Mouse (Mus musculus): ENCODE data around the gene Mymx. TPM values are rescaled to one million over a fixed set of nuclear protein-coding genes. Genes with fewer than 3 reads are reported as not detected.

Mymx gene
- polyA plus RNA-seq, 1 experiment from 2014 or later = not detected

DNA sequence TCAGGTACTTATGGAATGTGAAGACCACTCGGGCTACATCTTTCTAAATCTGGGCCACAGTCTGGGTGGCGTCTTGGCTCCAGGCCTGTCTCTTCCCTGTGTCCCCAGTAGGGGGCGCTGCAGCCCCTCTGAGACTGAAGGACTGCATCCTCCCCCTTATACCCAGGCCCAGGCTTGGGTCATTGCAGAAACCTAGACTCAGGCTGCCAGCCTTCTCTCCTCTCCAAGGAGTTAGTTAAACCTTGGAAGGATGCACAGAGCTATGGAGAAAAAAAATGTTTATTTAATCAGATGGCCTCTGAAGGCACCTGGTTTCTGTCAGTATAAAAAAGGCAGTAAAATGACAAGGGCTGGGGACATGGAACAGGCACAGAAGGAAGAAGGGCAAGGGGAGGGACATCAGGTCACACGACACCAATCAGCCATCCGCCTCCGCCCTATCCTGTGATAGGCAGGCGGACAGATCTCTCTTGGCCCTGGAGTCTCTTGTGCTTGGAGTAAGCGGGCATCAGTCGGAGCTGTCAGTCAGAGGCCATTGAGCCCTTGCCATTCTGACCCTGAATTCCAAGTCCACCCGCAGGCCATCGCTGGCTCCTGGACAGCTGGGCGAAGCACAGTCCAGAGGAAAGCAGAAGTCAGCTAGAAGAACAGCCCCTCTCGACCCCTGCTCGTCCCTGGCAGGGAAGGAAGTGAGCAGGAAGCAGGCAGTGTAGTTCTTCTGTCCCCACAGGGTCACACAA lies 16.8 kb downstream of the Mymx start:
- no peaks in the 10 kb centered on the region for H3K9me3 ChIP-seq (replicated peaks)
- H3K4me1 ChIP-seq = peaks cover 70% of the 10 kb centered on the region
- peak overlapping the region; percentile 92 for H3K27ac ChIP-seq
- H3K4me2 ChIP-seq = peak overlapping the region; percentile 10; the same call in 1 of the 2 replicates
- no peak overlapping the region for H3K9ac ChIP-seq
- H3K4me3 ChIP-seq = no peak overlapping the region
- ATAC-seq = peak; percentile 38
- 34% methylated on average over 14 of the region's 14 CpGs for WGBS (ENCODE audit: insufficient replicate concordance)
- peaks cover 64% of the 10 kb centered on the region for H3K36me3 ChIP-seq
- no peaks in the 10 kb centered on the region for H3K27me3 ChIP-seq (replicated peaks)

DNA sequence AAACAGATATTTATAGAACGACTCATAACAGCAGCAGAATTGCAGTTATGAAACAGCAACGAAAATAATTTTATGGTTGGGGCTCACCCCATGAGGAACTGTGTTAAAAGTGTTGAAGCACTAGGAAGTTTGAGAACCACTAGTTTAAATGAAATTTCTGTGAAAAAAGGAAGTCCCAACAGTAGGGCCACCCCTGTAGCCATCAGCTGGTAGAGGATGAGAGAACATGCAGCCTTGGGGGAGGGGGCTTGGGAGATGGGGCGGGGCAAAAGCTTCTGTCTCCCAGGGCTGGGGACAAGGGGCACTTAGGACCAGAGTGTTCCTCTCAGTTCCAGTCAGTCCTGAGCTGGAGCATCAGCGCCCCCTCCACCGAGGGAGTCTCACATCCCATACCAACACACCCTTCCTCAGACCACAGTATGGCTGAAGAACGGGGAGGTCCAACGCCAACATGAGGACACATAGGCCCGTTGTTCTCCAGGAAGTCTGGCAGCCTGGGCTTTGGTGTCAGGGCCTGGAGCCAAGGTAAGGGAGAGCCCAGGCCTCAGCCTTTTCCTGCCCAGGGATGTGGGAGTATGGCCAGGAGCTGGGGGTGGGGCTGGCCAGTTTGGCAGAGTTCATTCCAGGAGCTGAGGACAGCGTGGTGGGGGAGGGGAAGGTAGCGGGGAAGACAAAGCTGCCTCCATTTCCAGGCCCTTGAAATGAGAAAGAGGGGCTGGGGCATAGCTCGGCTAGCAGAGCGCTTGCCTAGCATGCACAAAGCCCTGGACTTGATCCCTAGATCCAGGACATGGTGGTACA lies 17.6 kb downstream of the Mymx start:
- WGBS (ENCODE audit: insufficient replicate concordance) = 48% methylated on average over 12 of the region's 12 CpGs
- Histone ChIP-seq H3K4me1 (peaks cover 68% of the 10 kb centered on the region), H3K9ac (0 out of 2 replicates have a peak overlapping the region, but pooled peaks have one; percentile 8), H3K4me3 (no peak overlapping the region), H3K4me2 (0 out of 2 replicates have a peak overlapping the region, but pooled peaks have one; percentile 2), H3K27ac (peak overlapping the region; percentile 92), H3K36me3 (peaks cover 56% of the 10 kb centered on the region), H3K9me3 (replicated peaks) (no peaks in the 10 kb centered on the region), H3K27me3 (replicated peaks) (no peaks in the 10 kb centered on the region)
- ATAC-seq = no peak

DNA sequence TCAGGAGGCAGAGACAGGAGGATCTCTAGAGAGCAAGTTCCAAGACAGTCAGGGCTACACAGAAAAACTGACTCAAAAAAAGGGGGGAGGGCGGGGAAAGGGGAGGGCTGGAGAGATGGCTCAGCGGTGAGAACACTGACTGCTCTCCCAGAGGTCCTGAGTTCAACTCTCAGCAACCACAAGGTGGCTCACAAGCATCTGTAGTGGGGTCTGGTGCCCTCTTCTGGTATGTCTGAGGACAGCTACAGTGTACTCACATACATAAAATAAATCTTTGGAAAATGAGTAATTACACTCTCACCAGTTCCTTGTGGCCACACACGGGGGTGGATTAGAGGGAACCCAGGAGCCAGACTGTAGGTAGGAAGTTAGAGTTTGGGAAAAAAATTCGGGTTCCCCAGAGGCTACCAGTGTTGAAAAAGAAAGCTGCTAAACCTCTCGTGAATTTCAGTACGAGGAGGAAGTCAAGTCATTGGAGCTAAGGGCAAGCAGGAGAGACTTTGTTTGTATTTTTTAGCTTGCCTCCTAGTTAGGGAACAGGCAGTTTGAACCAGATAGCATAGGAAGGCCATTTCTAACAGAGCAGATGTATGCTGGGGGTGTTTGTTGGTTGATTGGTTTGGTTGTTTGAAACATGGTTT lies 19.1 kb downstream of the Mymx start:
- no peaks in the 10 kb centered on the region for H3K27me3 ChIP-seq (replicated peaks)
- H3K9me3 ChIP-seq (replicated peaks) = no peaks in the 10 kb centered on the region
- H3K36me3 ChIP-seq = peaks cover 42% of the 10 kb centered on the region
- H3K4me1 ChIP-seq = peaks cover 77% of the 10 kb centered on the region
- H3K4me3 ChIP-seq = no peak overlapping the region
- WGBS (ENCODE audit: insufficient replicate concordance) = 47% methylated on average over 6 of the region's 6 CpGs
- peak overlapping the region; percentile 23 for H3K9ac ChIP-seq
- peak; percentile 38 for ATAC-seq
- peak overlapping the region; percentile 50 for H3K4me2 ChIP-seq
- peak overlapping the region; percentile 92 for H3K27ac ChIP-seq

DNA sequence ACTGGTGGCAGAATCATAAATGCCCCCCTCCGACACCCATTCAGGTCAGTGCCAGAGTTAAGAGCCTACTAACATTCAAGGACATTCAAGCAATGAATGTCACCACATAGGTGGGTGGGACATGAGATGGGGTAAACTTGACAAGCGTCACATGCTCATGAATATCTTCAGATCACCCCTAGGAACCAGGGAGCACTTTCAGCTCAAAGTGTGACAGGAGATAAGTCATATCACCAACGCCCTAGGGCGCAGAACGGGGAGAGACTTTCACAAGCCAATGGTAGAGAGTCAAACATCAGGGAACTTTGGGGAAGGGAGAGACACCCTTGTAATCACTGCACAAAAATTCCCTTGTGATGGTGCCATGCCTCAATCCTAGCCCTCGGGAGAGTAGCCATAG lies 19.7 kb downstream of the Mymx start:
- Histone ChIP-seq H3K9me3 (replicated peaks) (no peaks in the 10 kb centered on the region), H3K4me2 (peak overlapping the region; percentile 50), H3K36me3 (peaks cover 35% of the 10 kb centered on the region), H3K9ac (peak overlapping the region; percentile 23; the same call in 1 of the 2 replicates), H3K27ac (peak overlapping the region; percentile 92), H3K4me1 (peaks cover 77% of the 10 kb centered on the region), H3K27me3 (replicated peaks) (no peaks in the 10 kb centered on the region), H3K4me3 (no peak overlapping the region)
- WGBS (ENCODE audit: insufficient replicate concordance) = 37% methylated on average over 6 of the region's 6 CpGs
- peak; percentile 77 for ATAC-seq

DNA sequence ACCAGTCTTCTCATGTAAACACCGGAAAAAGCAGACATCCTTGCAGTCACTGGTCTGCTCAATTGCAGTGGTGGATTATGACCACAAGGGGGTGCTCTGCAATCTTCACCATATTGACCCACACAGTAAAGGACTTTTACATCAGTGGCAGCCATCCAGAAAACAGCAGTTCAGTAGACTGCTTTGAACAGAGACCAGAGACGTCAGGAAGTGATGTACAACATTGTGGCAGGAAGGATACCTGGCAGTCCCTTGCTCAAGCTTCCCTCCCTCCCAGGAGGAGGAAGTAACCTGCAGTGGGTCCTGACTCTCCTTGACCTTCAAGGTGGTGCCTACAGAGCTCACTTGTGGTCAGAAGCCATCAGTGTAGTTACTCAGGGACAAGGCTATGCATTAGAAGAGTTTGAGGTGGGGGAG lies 20.3 kb downstream of the Mymx start:
- Histone ChIP-seq H3K9ac (peak overlapping the region; percentile 35; the same call in 1 of the 2 replicates), H3K4me2 (peak overlapping the region; percentile 50), H3K27ac (peak overlapping the region; percentile 92), H3K4me3 (no peak overlapping the region), H3K9me3 (replicated peaks) (no peaks in the 10 kb centered on the region), H3K36me3 (peaks cover 29% of the 10 kb centered on the region), H3K4me1 (peaks cover 76% of the 10 kb centered on the region), H3K27me3 (replicated peaks) (no peaks in the 10 kb centered on the region)
- peak; percentile 25 for ATAC-seq
- 4% methylated on average over 2 of the region's 2 CpGs for WGBS (ENCODE audit: insufficient replicate concordance)

DNA sequence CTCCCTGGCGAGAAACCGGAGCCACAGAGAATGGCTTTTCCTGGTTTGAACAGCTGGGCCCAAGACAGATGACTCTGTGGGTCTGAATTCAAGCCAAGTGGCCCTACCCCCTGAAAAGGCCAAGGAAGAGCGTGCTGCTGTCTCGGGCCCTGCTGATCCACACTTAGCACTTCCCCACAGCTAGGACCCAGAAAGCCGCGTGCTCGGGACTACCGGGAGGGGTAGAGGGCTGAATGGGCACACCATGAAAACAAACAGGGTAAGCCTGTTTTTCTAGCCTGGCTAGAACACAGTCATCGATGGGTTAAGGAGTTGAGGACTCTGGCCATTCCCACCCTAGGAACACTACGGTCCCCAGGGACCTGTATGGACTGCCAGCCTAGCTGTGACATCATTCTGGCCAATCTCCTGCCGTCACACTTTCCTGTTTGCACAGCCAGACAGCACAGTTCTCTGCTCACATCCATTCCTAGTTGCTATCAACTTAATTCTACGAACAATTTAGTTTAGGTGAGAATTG lies 20.9 kb downstream of the Mymx start:
- Histone ChIP-seq H3K4me2 (peak overlapping the region; percentile 26), H3K9ac (peak overlapping the region; percentile 35), H3K27ac (peak overlapping the region; percentile 92), H3K4me3 (no peak overlapping the region), H3K9me3 (replicated peaks) (no peaks in the 10 kb centered on the region), H3K36me3 (peaks cover 24% of the 10 kb centered on the region), H3K4me1 (peaks cover 71% of the 10 kb centered on the region), H3K27me3 (replicated peaks) (no peaks in the 10 kb centered on the region)
- ATAC-seq = no peak
- WGBS (ENCODE audit: insufficient replicate concordance) = 36% methylated on average over 12 of the region's 12 CpGs

DNA sequence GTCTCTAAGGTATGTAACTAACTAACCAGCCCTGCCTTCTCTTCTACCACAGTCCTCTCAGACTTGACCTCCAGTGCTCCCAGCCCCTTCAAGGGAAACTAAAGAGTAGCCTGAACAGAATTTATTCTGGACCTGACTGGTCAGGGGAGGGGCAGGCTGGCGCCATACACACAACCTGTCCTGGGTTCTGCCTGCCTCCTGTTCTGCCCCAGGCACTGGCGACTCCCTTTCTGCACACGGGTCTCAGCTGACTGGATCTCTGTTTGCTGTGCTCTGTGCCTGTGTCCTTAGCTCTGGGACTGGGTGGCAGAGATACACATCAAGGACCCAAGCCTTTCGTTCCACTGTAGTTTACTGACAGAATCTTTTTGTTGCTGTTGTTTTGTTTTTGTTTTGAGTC lies 22.3 kb downstream of the Mymx start:
- no peak for ATAC-seq
- Histone ChIP-seq H3K36me3 (peaks cover 9% of the 10 kb centered on the region), H3K4me1 (peaks cover 65% of the 10 kb centered on the region), H3K9me3 (replicated peaks) (no peaks in the 10 kb centered on the region), H3K27me3 (replicated peaks) (no peaks in the 10 kb centered on the region), H3K4me2 (no peak overlapping the region), H3K9ac (no peak overlapping the region), H3K4me3 (no peak overlapping the region), H3K27ac (0 out of 2 replicates have a peak overlapping the region, but pooled peaks have one; percentile 17)
- 70% methylated on average over 4 of the region's 4 CpGs for WGBS (ENCODE audit: insufficient replicate concordance)

DNA sequence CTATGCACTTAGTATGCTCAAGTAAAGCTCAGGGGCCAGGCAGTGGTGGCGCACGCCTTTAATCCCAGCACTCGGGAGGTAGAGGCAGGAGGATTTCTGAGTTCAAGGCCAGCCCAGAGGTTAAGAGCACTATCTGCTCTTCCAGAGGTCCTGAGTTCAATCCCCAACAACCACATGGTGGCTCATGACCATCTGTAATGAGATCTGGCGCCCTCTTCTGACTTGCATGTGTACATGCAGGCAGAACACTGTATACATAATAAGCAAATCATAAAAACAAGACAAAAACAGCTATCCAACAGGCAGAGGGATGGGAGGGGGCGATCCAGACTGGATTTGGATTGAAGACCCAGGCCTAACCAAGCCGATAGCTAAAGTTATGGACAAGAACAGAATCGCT lies 23.1 kb downstream of the Mymx start:
- Histone ChIP-seq H3K9ac (no peak overlapping the region), H3K4me2 (no peak overlapping the region), H3K36me3 (peaks cover 2% of the 10 kb centered on the region), H3K27ac (peak overlapping the region; percentile 13; the same call in 1 of the 2 replicates), H3K4me3 (no peak overlapping the region), H3K27me3 (replicated peaks) (no peaks in the 10 kb centered on the region), H3K9me3 (replicated peaks) (no peaks in the 10 kb centered on the region), H3K4me1 (peaks cover 63% of the 10 kb centered on the region)
- WGBS (ENCODE audit: insufficient replicate concordance) = 54% methylated on average over 7 of the region's 7 CpGs
- no peak for ATAC-seq

DNA sequence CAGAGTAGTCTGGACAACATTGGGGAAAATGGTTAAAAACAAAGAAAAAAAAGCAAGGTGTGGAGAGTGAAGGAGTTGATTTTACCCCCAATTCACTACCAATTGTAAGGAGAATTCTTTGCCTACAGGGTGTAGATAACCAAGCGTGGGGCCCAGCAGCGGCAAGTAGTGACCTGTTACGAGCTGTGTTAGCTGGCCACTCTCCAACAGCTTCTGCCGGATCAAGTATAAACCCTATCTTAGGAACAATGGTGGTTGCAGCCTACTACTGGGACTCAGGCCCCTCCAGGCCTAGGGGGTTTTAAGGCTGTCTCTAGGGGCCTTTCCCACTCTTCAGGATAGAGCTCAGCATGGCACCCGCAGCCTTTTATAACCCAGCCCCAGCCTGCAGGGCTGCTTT lies 23.7 kb downstream of the Mymx start:
- peaks cover 57% of the 10 kb centered on the region for H3K4me1 ChIP-seq
- no peaks in the 10 kb centered on the region for H3K36me3 ChIP-seq
- H3K4me3 ChIP-seq = no peak overlapping the region
- WGBS (ENCODE audit: insufficient replicate concordance) = 67% methylated on average over 5 of the region's 5 CpGs
- no peak for ATAC-seq
- H3K27me3 ChIP-seq (replicated peaks) = no peaks in the 10 kb centered on the region
- H3K9me3 ChIP-seq (replicated peaks) = no peaks in the 10 kb centered on the region
- H3K4me2 ChIP-seq = no peak overlapping the region
- peak overlapping the region; percentile 13; the same call in 1 of the 2 replicates for H3K27ac ChIP-seq
- no peak overlapping the region for H3K9ac ChIP-seq

DNA sequence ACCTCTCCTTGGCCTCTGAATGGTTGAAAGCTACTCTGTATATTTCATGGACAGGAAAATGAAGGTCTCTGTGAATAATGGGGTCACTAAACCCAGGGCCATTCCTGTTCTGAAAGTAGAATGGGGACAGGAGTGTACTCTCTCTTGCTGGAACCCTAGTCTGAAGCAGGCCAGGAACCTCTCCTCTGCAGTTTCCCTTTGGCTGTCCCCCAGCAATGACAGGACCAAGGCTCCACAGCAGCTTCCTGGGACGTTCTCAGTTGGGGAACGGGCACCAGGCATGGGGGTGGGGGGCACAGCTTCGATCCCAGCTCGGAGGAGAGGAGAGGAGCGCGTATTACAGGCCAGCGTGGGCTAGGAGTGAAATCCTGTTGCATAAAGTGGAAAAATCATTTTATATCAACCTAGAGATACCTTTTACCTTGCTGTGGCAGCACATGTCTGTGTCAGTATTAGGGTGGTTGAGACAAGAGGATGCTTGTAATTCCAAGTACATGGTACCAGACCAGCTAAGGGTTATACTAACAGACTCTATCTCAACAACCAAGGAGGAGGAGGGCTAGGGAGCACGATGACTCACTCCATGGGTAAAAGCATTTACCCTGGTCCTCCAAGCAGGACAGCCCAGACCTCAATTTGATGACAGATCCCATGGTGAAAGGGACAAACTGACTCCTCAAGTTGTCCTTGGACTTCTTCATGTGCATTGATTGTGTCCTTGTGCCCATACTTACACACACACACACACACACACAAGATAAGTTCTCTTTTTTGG lies 26.6 kb downstream of the Mymx start:
- Histone ChIP-seq H3K4me1 (peaks cover 52% of the 10 kb centered on the region), H3K9me3 (replicated peaks) (no peaks in the 10 kb centered on the region), H3K9ac (peak overlapping the region; percentile 99; the same call in 1 of the 2 replicates), H3K27me3 (replicated peaks) (no peaks in the 10 kb centered on the region), H3K27ac (peak overlapping the region; percentile 96), H3K4me3 (no peak overlapping the region), H3K36me3 (peaks cover 22% of the 10 kb centered on the region), H3K4me2 (peak overlapping the region; percentile 98)
- 87% methylated on average over 8 of the region's 8 CpGs for WGBS (ENCODE audit: insufficient replicate concordance)
- no peak for ATAC-seq

All from liver, embryonic 12.5 days (tissue).